Mouse (Mus musculus) hindbrain, postnatal 0 days (tissue): ENCODE measurements at regions not wholly inside any gene's neighbourhood (a gene's known extent, or its start where the extent isn't known, plus 50 kb on each side); places are given as distances from the start of the nearest gene placed in this dataset.

Experiments used
- ATAC-seq: fragments of 200-750 bp; cut with Nextera tagmentation; 2 replicates; pipeline ENCODE4 v1.8.0; 2017; ENCODE audit warnings: mild to moderate bottlenecking, moderate TSS enrichment, moderate library complexity
- DNase-seq: peaks from one replicate; pipeline ENCODE4 v3.0.0-alpha.2; 2015; ENCODE audit warnings: low spot score
- H3K27ac ChIP-seq: fragments of 300-500 bp; sonication (generic); 2 replicates; pipeline ENCODE4 v1.5.1; 2014; ENCODE audit warnings: mild to moderate bottlenecking
- H3K27me3 ChIP-seq: fragments of 300-500 bp; sonication (generic); 2 replicates; pipeline ENCODE4 v1.6.1; 2014; ENCODE audit warnings: low read length, mixed read lengths; ENCODE audit not compliant: insufficient read depth
- H3K36me3 ChIP-seq: fragments of 300-500 bp; sonication (generic); 2 replicates; pipeline ENCODE4 v1.6.1; 2014; ENCODE audit warnings: low read length, mixed read lengths; ENCODE audit not compliant: insufficient read depth
- H3K4me1 ChIP-seq: fragments of 300-500 bp; sonication (generic); 2 replicates; pipeline ENCODE4 v1.6.1; 2014; ENCODE audit warnings: antibody characterized with exemption, low read length, mixed read lengths; ENCODE audit not compliant: insufficient read depth
- H3K4me2 ChIP-seq: fragments of 300-500 bp; sonication (generic); 2 replicates; pipeline ENCODE4 v1.6.1; 2014; ENCODE audit warnings: low read depth, mild to moderate bottlenecking, low read length, moderate library complexity, mixed read lengths
- H3K4me3 ChIP-seq: fragments of 300-500 bp; sonication (generic); 2 replicates; pipeline ENCODE4 v1.5.1; 2014; ENCODE audit warnings: low read length
- H3K9ac ChIP-seq: fragments of 300-500 bp; sonication (generic); replicated peaks from 2 replicates; pipeline ENCODE4 v1.6.1; 2014; ENCODE audit warnings: mild to moderate bottlenecking, low read length, moderate library complexity, mixed read lengths
- H3K9me3 ChIP-seq: fragments of 300-500 bp; sonication (generic); 2 replicates; pipeline ENCODE4 v1.6.1; 2016; ENCODE audit warnings: low read length, mixed read lengths
- CTCF ChIP-seq: IDR thresholded peaks from 2 replicates; pipeline ENCODE4 v1.5.1; 2016; ENCODE audit warnings: antibody characterized with exemption, control low read depth, low read depth
- WGBS: fragments of 180-500 bp; shearing (Covaris S2); extraction: QIAGEN DNeasy Blood & Tissue Kit; methylation state at CpG from one replicate; pipeline ENCODE4 v1.1.7; 2014; 5-methylcytosine and 5-hydroxymethylcytosine counted together

DNA sequence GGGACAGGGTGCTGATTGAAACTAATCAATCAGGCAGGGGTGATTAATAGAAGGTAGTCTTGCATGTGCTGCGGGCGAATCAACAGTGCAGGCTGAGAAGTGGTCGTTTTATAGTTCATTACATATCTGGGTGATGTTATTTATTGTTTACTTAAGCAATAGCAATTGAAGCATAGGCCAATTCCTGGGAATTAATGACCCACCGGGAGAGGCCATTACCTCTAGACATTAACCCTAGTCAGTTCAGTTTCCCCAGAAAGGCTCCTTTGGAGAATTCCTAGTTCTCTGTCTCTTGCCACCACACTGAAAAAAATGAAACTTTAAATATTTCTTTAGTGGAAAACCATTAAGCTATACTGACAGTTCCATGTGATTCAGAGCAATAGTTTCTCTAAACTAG is 236.6 kb downstream of the Samd5 start:
- TF ChIP-seq CTCF = no peak
- no peak overlapping the region for H3K4me2 ChIP-seq
- WGBS = 64% methylated on average over 4 of the region's 4 CpGs
- H3K9me3 ChIP-seq = no peaks in the 10 kb centered on the region
- H3K27ac ChIP-seq = no peak overlapping the region
- ATAC-seq (no peak), DNase-seq (no peak)
- no peaks in the 10 kb centered on the region for H3K36me3 ChIP-seq
- H3K4me3 ChIP-seq = no peak overlapping the region
- no peaks in the 10 kb centered on the region for H3K4me1 ChIP-seq
- no peaks in the 10 kb centered on the region for H3K27me3 ChIP-seq
- no peak overlapping the region for H3K9ac ChIP-seq

DNA sequence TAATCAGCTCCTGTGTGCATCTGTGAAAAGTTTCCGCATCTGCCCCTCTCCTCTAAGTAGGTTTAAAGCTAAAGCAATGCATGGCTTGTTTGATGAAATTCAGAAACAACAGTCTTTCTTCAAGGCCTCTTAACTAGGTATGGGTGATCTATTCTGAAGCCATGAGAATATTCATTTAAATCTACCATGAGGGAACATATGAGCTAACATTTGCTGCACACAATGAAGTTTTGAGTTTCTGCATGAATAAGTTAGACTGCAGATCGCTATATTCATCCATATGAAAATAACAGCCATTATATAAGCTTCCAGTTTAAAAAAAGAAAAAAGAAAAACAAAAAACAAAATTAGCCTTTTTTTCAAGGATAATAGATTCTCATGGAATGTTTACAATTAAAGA is 245.9 kb downstream of the Samd5 start:
- Histone ChIP-seq H3K27me3 (no peaks in the 10 kb centered on the region), H3K9ac (no peak overlapping the region), H3K4me2 (no peak overlapping the region), H3K9me3 (no peaks in the 10 kb centered on the region), H3K4me1 (no peaks in the 10 kb centered on the region), H3K36me3 (no peaks in the 10 kb centered on the region), H3K4me3 (no peak overlapping the region), H3K27ac (no peak overlapping the region)
- ATAC-seq (no peak), DNase-seq (no peak)
- 77% methylated on average over 2 of the region's 2 CpGs for whole genome bisulfite sequencing
- TF ChIP-seq CTCF = no peak

- H3K27ac ChIP-seq = no peak overlapping the region
- ATAC-seq (no peak), DNase-seq (no peak)
- no peaks in the 10 kb centered on the region for H3K4me1 ChIP-seq
- no peaks in the 10 kb centered on the region for H3K9me3 ChIP-seq
- no peak for TF ChIP-seq CTCF
- H3K36me3 ChIP-seq = no peaks in the 10 kb centered on the region
- no peak overlapping the region for H3K9ac ChIP-seq
- WGBS = 36% methylated on average over 4 of the region's 4 CpGs
- H3K4me2 ChIP-seq = no peak overlapping the region
- no peak overlapping the region for H3K4me3 ChIP-seq
- H3K27me3 ChIP-seq = no peaks in the 10 kb centered on the region
Measured at GRCm38 (mm10) chr10:9420741-9421140, 254.3 kb downstream of the Samd5 start.

DNA sequence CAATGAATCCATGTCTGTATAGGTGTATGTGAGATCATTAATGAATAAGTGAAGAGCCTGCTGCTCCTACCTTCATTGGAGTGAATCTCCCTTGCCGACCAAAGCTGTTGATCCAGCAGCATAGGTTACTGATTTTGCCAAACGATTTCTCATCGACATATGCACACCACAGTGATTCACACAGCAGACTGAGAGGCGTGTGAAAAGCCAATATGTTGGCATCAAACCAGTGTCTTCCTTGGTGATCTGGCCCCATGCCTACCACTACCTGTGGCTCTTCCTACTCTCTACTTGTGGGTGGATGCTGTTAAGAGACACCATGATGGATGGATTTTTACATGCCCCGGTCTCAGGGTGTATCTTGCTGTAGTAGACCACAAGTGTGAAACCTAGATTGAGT is 258.3 kb downstream of the Samd5 start:
- Histone ChIP-seq H3K27me3 (no peaks in the 10 kb centered on the region), H3K4me1 (no peaks in the 10 kb centered on the region), H3K9ac (no peak overlapping the region), H3K36me3 (no peaks in the 10 kb centered on the region), H3K27ac (no peak overlapping the region), H3K9me3 (no peaks in the 10 kb centered on the region), H3K4me2 (no peak overlapping the region), H3K4me3 (no peak overlapping the region)
- no peak for TF ChIP-seq CTCF
- DNase-seq = no peak
- no peak for ATAC-seq
- 77% methylated on average over 5 of the region's 5 CpGs for WGBS

DNA sequence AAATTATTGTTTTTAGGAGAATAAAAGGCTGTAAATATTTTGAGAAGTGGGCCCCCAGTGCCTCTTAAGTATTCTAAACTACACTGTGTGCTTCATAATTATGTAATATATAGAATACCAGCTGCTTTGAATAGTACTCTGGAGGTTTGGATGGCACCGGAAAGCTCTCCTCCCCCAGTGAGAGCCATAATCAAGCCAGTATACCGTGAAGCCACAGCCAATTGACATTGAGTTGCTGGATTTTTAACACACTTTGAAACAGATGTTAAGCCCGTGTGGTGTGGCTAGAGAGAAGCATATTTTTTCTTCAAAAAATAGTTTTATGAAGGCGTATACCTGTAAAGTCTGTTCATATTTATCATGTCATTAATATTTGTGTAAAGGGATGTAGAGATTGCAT is 268.9 kb downstream of the Samd5 start:
- DNase-seq (no peak), ATAC-seq (no peak)
- H3K4me3 ChIP-seq = no peak overlapping the region
- H3K27me3 ChIP-seq = no peaks in the 10 kb centered on the region
- no peaks in the 10 kb centered on the region for H3K4me1 ChIP-seq
- no peak overlapping the region for H3K4me2 ChIP-seq
- H3K27ac ChIP-seq = no peak overlapping the region
- no peaks in the 10 kb centered on the region for H3K36me3 ChIP-seq
- H3K9me3 ChIP-seq = no peaks in the 10 kb centered on the region
- H3K9ac ChIP-seq = no peak overlapping the region
- TF ChIP-seq CTCF = no peak
- WGBS = 59% methylated on average over 4 of the region's 4 CpGs

DNA sequence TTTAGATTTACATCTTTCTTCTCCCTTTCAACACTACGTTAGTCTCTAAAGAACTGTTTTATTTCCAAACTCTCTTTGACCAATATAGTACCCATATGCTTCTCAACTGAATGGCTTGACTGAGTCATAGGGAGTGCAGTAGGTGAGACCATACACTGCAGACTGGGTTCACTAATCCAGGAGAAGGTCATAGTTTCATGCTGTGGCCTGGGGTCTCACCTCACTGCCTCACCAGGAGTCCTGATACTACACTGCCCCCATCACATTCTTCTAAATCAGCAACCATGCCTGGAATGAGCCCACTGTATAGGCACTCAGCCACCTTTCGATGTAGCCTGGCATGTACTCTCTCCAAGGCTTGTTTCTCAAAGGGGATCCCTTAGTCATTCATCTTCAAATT is 269.6 kb downstream of the Samd5 start:
- no peak overlapping the region for H3K4me3 ChIP-seq
- no peak for ATAC-seq
- H3K4me1 ChIP-seq = no peaks in the 10 kb centered on the region
- no peak overlapping the region for H3K9ac ChIP-seq
- TF ChIP-seq CTCF = no peak
- DNase-seq = no peak
- no peaks in the 10 kb centered on the region for H3K9me3 ChIP-seq
- WGBS = 81% methylated on average over 2 of the region's 2 CpGs
- H3K27ac ChIP-seq = no peak overlapping the region
- H3K4me2 ChIP-seq = no peak overlapping the region
- H3K27me3 ChIP-seq = no peaks in the 10 kb centered on the region
- H3K36me3 ChIP-seq = no peaks in the 10 kb centered on the region

DNA sequence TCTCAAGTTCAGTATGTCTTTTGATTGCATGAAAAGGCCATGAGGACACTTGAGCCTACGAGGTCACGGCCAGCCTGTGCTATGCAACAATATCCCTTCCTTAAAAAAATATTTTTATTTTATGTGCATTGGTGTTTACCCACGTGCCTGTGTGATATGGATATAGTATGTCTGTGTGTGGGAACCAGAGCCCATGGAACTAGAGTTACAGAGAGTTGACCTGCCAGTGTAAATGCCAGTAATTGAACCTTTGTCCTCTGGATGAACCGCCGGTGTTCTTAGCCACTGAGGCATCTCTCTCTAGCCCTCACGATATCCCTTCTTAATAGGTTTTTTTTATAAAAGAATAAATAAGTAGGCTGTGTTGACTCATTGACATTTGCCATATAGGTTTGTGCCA is 270.0 kb downstream of the Samd5 start:
- no peak for DNase-seq
- Histone ChIP-seq H3K9ac (no peak overlapping the region), H3K36me3 (no peaks in the 10 kb centered on the region), H3K9me3 (no peaks in the 10 kb centered on the region), H3K4me2 (no peak overlapping the region), H3K4me1 (no peaks in the 10 kb centered on the region), H3K27ac (no peak overlapping the region), H3K27me3 (no peaks in the 10 kb centered on the region), H3K4me3 (no peak overlapping the region)
- no peak for TF ChIP-seq CTCF
- WGBS = 89% methylated on average over 6 of the region's 6 CpGs
- ATAC-seq = no peak
